Mouse (Mus musculus): ENCODE measurements around the gene Gpr19. TPM values are rescaled to one million over a fixed set of nuclear protein-coding genes. Genes with fewer than 3 reads are reported as not detected.

Gene Gpr19
- polyA plus RNA-seq, 1 experiment = 39.2 TPM

DNA sequence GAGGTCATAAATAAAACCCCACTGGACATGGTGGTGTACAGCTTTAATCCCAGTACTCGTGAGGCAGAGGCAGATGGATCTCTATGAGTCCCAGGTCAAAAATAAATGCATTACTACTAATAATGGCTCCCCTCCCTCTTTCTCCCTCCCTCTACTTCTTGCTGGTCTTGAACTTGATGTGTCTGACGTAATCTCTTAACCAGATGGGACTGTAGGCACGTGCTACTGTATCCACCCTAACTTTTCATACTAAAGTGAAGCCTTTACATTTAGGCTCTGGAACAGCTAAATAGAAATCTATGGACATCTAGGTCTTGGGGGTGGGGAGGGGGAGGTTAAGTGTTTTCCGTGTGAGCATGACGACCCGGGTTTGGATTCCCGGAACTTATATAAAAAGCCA, 32.0 kb upstream of the Gpr19 start:
- TF ChIP-seq POLR2A (IDR thresholded peaks at IDR 0.05; ENCODE audit: borderline replicate concordance, extremely low read depth, insufficient read depth, insufficient read length, poor library complexity, severe bottlenecking) (no peak), CTCF (IDR thresholded peaks at IDR 0.05; ENCODE audit: borderline replicate concordance, extremely low read depth, insufficient read depth, insufficient read length) (no peak)
- no peak for DNase-seq (ENCODE audit: low read depth)

DNA sequence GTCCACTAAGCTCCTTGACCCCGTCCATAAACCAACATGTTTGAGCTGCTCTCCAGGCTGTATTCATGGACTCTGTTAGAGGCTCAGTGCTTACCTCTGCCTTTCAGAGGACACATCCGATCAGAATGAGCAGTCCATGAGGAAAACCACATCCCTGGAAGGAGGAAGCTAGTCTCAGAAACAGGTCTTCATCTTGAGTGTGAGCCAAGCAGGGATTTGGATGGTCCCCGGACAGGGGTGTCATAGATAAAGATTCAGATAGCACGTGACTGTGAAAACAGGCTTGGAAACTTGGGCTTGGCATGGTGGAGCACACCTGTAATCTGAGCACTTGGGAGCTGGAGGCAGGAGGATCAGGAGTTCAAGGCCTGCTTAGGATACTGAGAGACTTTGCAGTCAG, 31.5 kb upstream of the Gpr19 start:
- TF ChIP-seq POLR2A (IDR thresholded peaks at IDR 0.05; ENCODE audit: borderline replicate concordance, extremely low read depth, insufficient read depth, insufficient read length, poor library complexity, severe bottlenecking) = no peak
- TF ChIP-seq CTCF (IDR thresholded peaks at IDR 0.05; ENCODE audit: borderline replicate concordance, extremely low read depth, insufficient read depth, insufficient read length) = no peak
- DNase-seq (ENCODE audit: low read depth) = peak; percentile 23

DNA sequence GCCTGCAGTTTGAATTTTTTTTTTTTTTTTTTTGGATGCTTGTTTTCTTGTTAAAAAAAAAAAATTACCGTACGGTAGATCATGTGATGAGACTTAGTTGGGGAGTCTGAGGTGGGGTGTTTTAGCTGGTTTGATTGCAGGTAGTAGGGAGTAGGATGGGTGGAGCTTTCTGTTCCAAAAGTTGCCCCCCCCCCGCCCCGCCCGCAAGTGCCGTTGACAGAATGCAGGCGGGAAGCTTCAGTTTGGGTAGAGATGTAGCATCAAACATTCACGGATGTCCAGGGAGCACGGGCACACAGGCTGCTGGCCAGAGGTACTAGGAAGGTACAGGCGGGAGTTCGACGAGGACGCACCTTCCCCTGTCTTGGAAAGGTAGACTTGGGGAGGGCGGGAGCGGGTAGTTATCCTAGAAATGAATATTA, 30.5 kb upstream of the Gpr19 start:
- no peak for DNase-seq (ENCODE audit: low read depth)
- TF ChIP-seq POLR2A (IDR thresholded peaks at IDR 0.05; ENCODE audit: borderline replicate concordance, extremely low read depth, insufficient read depth, insufficient read length, poor library complexity, severe bottlenecking) = no peak
- TF ChIP-seq CTCF (IDR thresholded peaks at IDR 0.05; ENCODE audit: borderline replicate concordance, extremely low read depth, insufficient read depth, insufficient read length) = no peak

DNA sequence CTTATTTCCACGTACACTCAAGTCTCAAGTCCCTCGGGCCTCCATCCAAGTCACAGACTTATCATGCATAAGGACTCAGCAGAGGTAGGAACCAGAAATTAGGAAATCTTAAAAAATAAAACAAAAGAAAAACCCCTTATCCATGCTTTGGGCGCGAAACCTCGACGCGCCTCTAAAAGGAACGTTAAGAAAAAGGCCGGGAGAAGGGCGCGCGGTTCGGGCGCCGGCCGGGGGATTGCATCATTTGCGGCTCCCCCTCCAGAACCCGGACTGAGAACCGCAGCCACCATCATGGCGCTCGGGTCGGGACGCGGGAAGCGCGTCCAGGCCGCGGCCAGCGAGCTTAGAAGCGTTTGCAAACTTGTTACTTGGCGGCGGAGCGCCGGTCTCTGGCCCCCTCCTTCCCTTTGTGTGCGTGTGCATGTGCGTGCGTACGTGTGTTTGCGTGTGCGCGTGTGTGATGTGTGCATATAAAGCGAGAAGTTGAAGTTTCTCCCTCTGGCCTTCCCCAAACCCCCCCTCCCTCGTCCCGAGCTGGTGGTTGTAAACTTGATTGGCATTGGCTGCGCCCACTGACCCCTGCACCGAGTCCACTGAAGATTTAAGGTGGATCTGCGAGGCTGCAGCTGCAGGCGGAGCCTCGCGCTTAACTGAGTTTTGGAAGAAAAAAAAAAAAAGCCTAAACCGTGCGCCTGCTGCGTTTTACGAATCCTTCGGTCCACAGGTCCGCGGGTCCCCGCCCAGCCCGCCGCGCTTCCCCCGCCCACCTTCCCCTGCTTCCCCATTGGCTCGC, 29.9 kb upstream of the Gpr19 start:
- TF ChIP-seq POLR2A (IDR thresholded peaks at IDR 0.05; ENCODE audit: borderline replicate concordance, extremely low read depth, insufficient read depth, insufficient read length, poor library complexity, severe bottlenecking) (peak; percentile 35; the same call in 1 of the 2 replicates), CTCF (IDR thresholded peaks at IDR 0.05; ENCODE audit: borderline replicate concordance, extremely low read depth, insufficient read depth, insufficient read length) (no peak)
- DNase-seq (ENCODE audit: low read depth) = peak; percentile 98

DNA sequence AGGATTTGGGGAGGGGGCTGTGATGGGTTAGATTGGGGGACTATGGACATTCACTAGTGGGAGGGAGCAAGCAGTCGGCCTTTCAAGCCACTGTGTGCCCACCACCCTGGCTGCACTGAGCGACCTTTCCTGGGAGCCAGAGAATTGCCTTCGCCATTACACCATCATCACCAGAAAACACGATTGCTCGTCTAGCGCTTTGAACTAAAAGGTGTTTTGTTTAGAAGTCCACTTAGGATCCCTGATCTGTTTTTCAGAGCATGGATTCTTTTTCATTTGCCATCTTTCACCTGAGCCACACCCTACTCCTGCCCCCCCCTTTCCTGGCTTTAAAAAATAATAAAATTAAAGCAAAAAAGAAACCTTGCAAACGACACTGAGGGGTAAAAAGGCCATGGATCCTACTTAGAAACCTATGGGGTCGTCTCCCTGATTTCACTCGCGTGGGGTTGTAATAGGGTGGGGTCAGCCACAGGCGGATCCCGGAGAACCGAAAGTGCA, 29.3 kb upstream of the Gpr19 start:
- no peak for TF ChIP-seq CTCF (IDR thresholded peaks at IDR 0.05; ENCODE audit: borderline replicate concordance, extremely low read depth, insufficient read depth, insufficient read length)
- no peak for TF ChIP-seq POLR2A (IDR thresholded peaks at IDR 0.05; ENCODE audit: borderline replicate concordance, extremely low read depth, insufficient read depth, insufficient read length, poor library complexity, severe bottlenecking)
- DNase-seq (ENCODE audit: low read depth) = peak; percentile 49

DNA sequence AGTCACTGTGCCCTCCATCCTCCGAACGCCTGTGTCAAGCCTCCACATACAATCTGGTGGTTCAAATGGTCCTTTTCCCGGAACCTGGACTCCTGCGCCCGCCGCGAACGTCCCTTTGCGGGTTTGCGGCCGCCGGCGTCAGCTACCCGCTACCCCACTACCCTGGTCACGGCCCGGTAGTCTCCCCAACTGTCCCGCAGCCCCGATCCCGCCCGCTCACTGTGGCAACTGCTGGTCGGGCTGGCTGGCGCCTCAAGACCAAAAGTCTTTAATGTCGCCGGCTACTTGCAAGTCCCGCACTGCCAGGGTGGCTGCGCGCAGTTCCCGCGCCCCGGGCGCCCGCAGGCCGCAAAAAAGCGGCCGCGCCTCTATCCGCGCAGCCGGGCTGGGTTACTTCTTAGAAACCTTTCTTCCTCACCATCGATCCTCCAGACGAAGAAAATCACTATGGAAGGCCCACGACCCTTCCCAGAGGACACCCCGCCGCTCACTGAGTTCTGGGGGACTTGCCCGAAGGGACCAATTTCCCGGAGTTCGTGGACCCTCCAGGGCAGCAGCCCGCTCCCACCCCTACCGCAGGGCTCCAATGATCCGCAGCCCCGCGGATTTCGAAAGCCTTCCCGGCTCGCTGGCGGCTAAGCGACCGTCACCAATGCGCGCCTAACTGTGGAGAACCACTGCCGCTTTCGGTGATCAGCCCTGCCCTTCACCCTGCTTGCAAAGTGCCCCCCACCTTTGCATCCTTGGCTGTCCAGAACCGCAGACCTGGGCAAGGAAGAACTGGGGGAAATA, 28.6 kb upstream of the Gpr19 start:
- peak; percentile 77 for DNase-seq (ENCODE audit: low read depth)
- no peak for TF ChIP-seq POLR2A (IDR thresholded peaks at IDR 0.05; ENCODE audit: borderline replicate concordance, extremely low read depth, insufficient read depth, insufficient read length, poor library complexity, severe bottlenecking)
- TF ChIP-seq CTCF (IDR thresholded peaks at IDR 0.05; ENCODE audit: borderline replicate concordance, extremely low read depth, insufficient read depth, insufficient read length) = no peak

DNA sequence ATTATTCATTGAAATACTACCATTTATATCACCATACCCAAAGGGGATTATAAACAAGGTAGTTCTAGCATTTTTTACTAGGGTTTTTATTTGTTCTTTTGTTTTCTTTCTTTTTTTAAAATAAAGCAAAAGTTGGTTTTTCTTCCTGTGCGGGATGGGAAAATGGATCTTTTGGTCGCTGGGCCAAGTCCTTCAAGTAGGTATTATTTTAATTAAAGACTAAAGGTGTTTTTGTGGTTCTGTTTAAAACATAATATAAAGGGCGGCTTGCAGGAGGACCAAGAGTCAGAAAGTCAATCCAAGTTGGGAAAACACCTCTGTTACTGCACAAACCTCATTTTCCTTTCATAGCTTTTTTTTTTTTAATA, 27.9 kb upstream of the Gpr19 start:
- DNase-seq (ENCODE audit: low read depth) = no peak
- TF ChIP-seq CTCF (IDR thresholded peaks at IDR 0.05; ENCODE audit: borderline replicate concordance, extremely low read depth, insufficient read depth, insufficient read length) (no peak), POLR2A (IDR thresholded peaks at IDR 0.05; ENCODE audit: borderline replicate concordance, extremely low read depth, insufficient read depth, insufficient read length, poor library complexity, severe bottlenecking) (no peak)

DNA sequence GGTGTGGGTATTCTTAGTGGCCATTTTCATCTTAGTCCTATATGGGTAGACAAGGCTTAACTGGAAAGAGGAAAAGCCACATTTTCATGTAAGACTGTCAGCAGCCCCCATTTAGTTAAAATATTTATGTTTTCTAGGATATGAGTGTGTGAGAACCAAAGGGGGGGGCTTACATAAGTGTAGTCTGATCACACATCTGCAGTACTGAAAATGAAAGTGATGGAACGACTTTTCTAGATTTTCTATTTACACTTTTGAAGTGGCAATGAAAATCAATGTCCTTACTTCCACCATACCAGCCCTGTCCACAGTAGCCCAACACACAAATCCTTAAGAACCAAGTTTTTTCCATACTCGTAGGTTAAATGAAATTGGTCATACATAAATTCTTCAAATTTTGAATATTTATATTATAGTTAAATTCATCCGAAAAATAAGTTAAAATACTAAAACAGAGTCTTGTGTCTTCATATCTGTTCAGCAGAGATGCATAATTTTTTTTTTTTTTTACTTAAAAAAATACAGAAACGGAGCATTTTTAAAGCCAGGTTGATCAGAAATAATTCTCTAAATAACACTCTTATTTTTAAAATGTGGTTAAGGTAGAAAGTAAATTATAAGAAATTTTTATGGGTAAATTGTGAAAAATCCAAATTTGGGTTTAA, 27.4 kb upstream of the Gpr19 start:
- no peak for TF ChIP-seq POLR2A (IDR thresholded peaks at IDR 0.05; ENCODE audit: borderline replicate concordance, extremely low read depth, insufficient read depth, insufficient read length, poor library complexity, severe bottlenecking)
- TF ChIP-seq CTCF (IDR thresholded peaks at IDR 0.05; ENCODE audit: borderline replicate concordance, extremely low read depth, insufficient read depth, insufficient read length) = no peak
- peak; percentile 54 for DNase-seq (ENCODE audit: low read depth)

DNA sequence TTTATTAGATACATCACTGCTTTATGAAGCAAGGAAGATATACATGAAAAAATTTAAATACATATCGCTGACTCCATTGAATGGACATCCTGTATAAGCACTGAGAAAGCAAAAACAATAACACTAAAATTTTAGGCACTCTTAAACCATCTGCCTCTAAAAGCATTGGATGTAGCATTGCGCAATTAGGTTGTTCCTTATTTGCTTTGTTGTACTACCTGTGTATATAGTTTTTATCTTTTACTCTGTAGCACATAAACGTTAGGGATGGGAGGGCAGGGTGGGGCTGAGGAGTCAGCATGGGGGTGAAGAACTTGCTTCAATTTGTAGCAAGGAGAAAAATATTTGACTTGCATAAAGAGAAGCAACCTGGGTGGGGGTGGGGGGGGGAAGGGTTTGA, 25.9 kb upstream of the Gpr19 start:
- TF ChIP-seq CTCF (IDR thresholded peaks at IDR 0.05; ENCODE audit: borderline replicate concordance, extremely low read depth, insufficient read depth, insufficient read length) (no peak), POLR2A (IDR thresholded peaks at IDR 0.05; ENCODE audit: borderline replicate concordance, extremely low read depth, insufficient read depth, insufficient read length, poor library complexity, severe bottlenecking) (no peak)

DNA sequence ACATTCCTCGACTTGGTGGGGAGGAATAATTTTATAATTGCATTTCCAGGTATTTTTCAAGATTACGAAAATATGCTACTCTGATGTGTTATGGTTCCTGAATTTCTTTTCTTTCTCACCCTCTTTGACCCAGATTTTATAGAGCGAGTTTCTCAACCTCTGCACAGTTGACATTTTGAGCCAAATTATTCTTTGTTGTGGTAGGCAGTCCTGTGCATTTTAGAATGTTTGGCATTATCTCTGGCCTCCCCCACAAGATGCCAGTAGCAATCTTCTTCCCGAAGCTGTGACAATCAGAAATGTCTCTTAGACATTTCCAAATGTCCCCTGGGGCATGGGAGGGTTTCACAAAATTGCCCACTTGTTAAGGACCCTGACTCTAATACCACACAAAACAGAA, 25.3 kb upstream of the Gpr19 start:
- no peak for TF ChIP-seq POLR2A (IDR thresholded peaks at IDR 0.05; ENCODE audit: borderline replicate concordance, extremely low read depth, insufficient read depth, insufficient read length, poor library complexity, severe bottlenecking)
- DNase-seq (ENCODE audit: low read depth) = no peak

More for the DNA sequence above, 25.9 kb upstream of the Gpr19 start:
- DNase-seq (ENCODE audit: low read depth) = no peak

DNA sequence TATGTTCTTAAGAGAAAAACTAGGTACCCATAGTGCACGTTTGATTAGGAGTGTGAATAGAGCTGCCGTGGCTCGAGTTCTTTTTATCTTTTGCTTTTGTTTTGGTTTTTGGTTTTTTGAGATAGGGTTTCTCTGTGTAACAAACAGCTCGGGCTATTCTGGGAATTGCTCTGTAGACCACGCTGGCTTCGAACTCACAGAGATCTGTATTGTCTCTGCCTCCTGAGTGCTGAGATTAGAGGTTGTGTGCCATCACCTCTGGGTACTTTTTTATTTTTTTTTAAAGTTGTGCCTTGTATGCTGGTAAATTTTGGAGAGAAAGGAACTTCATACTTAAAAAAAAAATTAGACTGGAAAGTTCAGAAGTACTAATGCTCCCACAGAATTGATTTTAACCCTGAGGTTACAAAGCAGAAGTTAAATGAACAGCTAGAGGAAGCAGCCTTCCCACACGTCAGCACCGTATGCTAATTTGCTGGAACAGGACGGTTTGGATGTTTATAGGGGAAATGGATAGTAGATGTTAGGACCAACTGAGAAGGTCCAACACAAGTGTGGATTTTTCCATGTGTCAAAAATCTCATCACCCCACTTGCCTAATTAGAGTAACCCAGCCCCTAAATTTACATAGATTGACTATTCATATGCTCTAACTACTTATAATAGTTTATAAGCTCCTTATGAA, 24.3 kb upstream of the Gpr19 start:
- peak; percentile 62 for DNase-seq (ENCODE audit: low read depth)
- TF ChIP-seq CTCF (IDR thresholded peaks at IDR 0.05; ENCODE audit: borderline replicate concordance, extremely low read depth, insufficient read depth, insufficient read length) (no peak), POLR2A (IDR thresholded peaks at IDR 0.05; ENCODE audit: borderline replicate concordance, extremely low read depth, insufficient read depth, insufficient read length, poor library complexity, severe bottlenecking) (no peak)
